Mouse (Mus musculus) liver, postnatal 0 days (tissue): Measurements from ENCODE around the gene Drc1. TPM values are rescaled to one million over a fixed set of nuclear protein-coding genes. Genes with fewer than 3 reads are reported as not detected.

Experiments used
- ATAC-seq: fragments of 200-750 bp; cut with Nextera tagmentation; 2 replicates; pipeline ENCODE4 v1.8.0; 2017; ENCODE audit warnings: mild to moderate bottlenecking, moderate library complexity
- DNase-seq: peaks from one replicate; pipeline ENCODE4 v3.0.0-alpha.2; 2016
- H3K27ac ChIP-seq: fragments of 300-500 bp; sonication (generic); 2 replicates; pipeline ENCODE4 v1.5.1; 2014; ENCODE audit warnings: antibody characterized with exemption, moderate library complexity, mild to moderate bottlenecking, low read depth
- H3K27me3 ChIP-seq: fragments of 300-500 bp; sonication (generic); 2 replicates; pipeline ENCODE4 v1.6.1; 2014; ENCODE audit warnings: low read length, control low read depth, mixed read lengths; ENCODE audit not compliant: insufficient read depth
- H3K36me3 ChIP-seq: fragments of 300-500 bp; sonication (generic); replicated peaks from 2 replicates; pipeline ENCODE4 v1.6.1; 2014; ENCODE audit warnings: mild to moderate bottlenecking, control low read depth, low read length, moderate library complexity, mixed read lengths; ENCODE audit not compliant: insufficient read depth
- H3K4me1 ChIP-seq: fragments of 300-500 bp; sonication (generic); 2 replicates; pipeline ENCODE4 v1.6.1; 2014; ENCODE audit warnings: antibody characterized with exemption, mild to moderate bottlenecking, control low read depth; ENCODE audit not compliant: insufficient read depth
- H3K4me2 ChIP-seq: fragments of 300-500 bp; sonication (generic); 2 replicates; pipeline ENCODE4 v1.6.1; 2014; ENCODE audit warnings: low read depth, mild to moderate bottlenecking, low read length, moderate library complexity, mixed read lengths
- H3K4me3 ChIP-seq: fragments of 300-500 bp; sonication (generic); 2 replicates; pipeline ENCODE4 v1.5.1; 2014; ENCODE audit warnings: low read depth, low read length
- H3K9ac ChIP-seq: fragments of 300-500 bp; sonication (generic); replicated peaks from 2 replicates; pipeline ENCODE4 v1.6.1; 2014; ENCODE audit warnings: mild to moderate bottlenecking, moderate library complexity
- H3K9me3 ChIP-seq: fragments of 300-500 bp; sonication (generic); 2 replicates; pipeline ENCODE4 v1.6.1; 2016; ENCODE audit warnings: mild to moderate bottlenecking, control low read depth, low read length, mixed read lengths
- CTCF ChIP-seq: sonication (generic); IDR thresholded peaks from 2 replicates; pipeline ENCODE4 v1.5.1; 2016; ENCODE audit warnings: antibody characterized with exemption, low read depth
- EP300 ChIP-seq: IDR thresholded peaks from 2 replicates; pipeline ENCODE4 v1.6.1; 2016; ENCODE audit warnings: antibody characterized with exemption, low read depth, mild to moderate bottlenecking
- WGBS: fragments of 180-500 bp; shearing (Covaris S2); extraction: QIAGEN DNeasy Blood & Tissue Kit; methylation state at CpG from one replicate; pipeline ENCODE4 v1.1.7; 2014; ENCODE audit not compliant: insufficient replicate concordance; 5-methylcytosine and 5-hydroxymethylcytosine counted together
- polyA plus RNA-seq: library from polyadenylated mRNA; unstranded; fragments of >200 nt; fragmentation: Nextera tagmentation; extraction: Ambion mirVana; gene quantifications from 2 replicates; pipeline ENCODE4 v1.2.1, GENCODE M21; 2015

Drc1 gene
- polyA plus RNA-seq, 1 experiment from 2014 or later: 0.31 TPM

DNA sequence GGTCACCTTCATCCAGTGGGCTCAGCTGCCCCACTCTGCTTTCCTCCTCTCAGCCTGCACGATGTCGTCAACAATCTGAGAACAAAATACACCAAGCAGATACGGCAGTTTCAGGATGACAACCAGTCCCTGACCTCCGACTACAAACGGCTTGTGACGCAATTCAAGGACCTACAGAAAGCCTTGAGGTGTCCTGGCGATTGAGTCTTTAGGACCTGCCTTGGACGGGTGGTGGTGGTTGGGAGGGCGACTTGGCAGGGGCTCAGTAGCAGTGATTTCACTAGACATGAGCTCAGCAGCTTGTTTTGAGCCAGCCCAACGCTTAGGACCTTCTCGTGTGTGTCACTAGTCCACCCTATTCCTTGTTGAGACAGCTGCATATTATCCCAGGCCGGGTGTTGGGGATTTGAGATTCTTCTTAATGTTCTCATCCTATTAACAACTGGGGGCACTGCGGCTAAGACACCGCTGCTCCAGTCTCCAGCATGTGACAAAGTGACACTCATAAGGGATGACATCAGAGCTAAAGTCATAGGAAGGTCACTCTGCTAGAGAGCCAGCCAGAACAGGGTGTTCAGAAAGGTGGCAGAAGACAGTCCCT is 74.5 kb downstream of the Drc1 start:
- Histone ChIP-seq H3K4me1 (no peaks in the 10 kb centered on the region), H3K9me3 (no peaks in the 10 kb centered on the region), H3K9ac (no peak overlapping the region), H3K27me3 (no peaks in the 10 kb centered on the region), H3K36me3 (no peaks in the 10 kb centered on the region), H3K4me2 (no peak overlapping the region), H3K4me3 (no peak overlapping the region), H3K27ac (no peak overlapping the region)
- DNase-seq: no peak
- ATAC-seq: no peak
- 71% methylated on average over 14 of the region's 14 CpGs for WGBS
- TF ChIP-seq CTCF: no peak
- no peak for TF ChIP-seq EP300

DNA sequence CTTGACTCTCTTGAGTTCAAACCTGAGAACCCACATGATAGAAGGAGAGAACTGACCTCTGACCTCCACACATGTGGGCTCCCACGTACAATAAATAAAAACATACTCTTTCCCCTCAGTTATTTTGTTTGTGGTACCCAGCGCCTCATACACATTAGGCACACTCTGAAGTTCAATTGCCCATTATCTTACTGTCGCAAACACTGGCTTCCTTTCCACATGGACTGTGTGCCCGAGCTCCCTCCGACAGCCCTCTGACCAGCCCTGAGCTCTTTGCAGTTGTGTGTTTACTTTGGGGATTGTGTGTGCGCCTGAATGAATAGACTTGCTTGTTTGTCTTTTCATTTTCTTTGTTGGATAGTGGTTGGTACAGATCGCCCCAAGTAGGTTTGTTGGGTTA is 75.5 kb downstream of the Drc1 start:
- Histone ChIP-seq H3K4me2 (no peak overlapping the region), H3K4me1 (no peaks in the 10 kb centered on the region), H3K36me3 (no peaks in the 10 kb centered on the region), H3K27me3 (no peaks in the 10 kb centered on the region), H3K27ac (no peak overlapping the region), H3K9me3 (no peaks in the 10 kb centered on the region), H3K9ac (no peak overlapping the region), H3K4me3 (no peak overlapping the region)
- DNase-seq (no peak), ATAC-seq (no peak)
- whole genome bisulfite sequencing: 55% methylated on average over 7 of the region's 7 CpGs
- no peak for TF ChIP-seq CTCF
- no peak for TF ChIP-seq EP300

DNA sequence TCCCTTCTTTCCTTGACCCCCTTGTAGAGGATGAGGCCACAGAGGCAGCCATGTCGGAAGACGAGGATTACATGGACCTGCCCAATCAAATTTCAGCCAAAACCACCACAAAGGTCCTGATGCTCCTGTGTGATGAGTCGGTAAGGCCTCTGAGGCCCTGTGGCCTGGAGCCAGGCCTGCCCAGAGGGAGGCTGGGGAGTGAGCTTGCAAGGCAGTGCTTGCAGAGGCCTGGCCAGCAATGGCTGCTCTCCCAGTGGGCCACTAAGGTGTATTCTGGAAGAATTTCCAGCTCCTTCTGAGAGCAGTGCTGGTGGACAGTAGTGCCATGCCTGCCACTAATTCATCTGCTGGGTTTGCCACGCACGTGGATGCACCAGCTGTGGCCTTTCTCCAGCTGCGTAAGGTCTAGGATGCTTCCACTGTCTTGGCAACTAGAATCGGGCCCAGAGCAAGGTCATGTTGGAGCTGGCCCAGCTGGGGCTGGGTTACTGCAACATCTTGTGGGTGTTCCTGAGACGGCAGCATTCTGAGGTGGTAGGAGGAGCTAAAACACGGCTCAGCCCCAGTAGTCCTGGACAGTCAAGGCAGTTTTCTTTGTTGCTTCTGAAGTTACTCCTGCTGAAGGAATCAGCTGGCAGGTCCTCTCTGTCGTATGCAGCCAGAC is 77.4 kb downstream of the Drc1 start:
- Histone ChIP-seq H3K36me3 (no peaks in the 10 kb centered on the region), H3K9me3 (no peaks in the 10 kb centered on the region), H3K4me2 (no peak overlapping the region), H3K4me1 (no peaks in the 10 kb centered on the region), H3K27me3 (no peaks in the 10 kb centered on the region), H3K27ac (no peak overlapping the region), H3K9ac (no peak overlapping the region), H3K4me3 (no peak overlapping the region)
- no peak for ATAC-seq
- TF ChIP-seq EP300: no peak
- TF ChIP-seq CTCF: no peak
- WGBS: 82% methylated on average over 10 of the region's 10 CpGs
- no peak for DNase-seq

DNA sequence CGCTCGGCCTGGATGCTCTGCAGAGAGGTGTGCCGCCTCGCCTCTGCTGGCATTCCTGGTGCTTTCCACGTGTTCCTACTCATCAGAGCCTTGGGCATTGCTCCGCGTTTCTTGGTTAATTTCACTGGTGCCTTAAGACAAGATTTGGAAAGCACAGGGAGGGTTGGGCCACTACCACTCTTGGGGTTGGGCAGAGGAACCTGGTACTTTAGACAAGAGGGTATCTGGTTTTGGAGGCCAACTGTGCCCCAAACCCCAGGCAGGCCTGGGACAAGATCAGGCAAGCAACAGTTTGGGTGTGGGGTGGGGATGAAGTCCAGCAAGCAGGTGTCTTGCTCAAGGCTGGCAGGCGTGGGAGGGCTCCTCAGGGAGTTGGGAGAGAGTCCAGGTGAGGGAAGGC is 86.2 kb downstream of the Drc1 start:
- TF ChIP-seq EP300: no peak
- TF ChIP-seq CTCF: no peak
- no peak for DNase-seq
- H3K27me3 ChIP-seq: no peaks in the 10 kb centered on the region
- H3K36me3 ChIP-seq: no peaks in the 10 kb centered on the region
- no peak overlapping the region for H3K9ac ChIP-seq
- H3K4me1 ChIP-seq: 0 out of 2 replicates have a peak, but pooled peaks cover 2% of the 10 kb centered on the region
- WGBS: 72% methylated on average over 8 of the region's 8 CpGs
- no peaks in the 10 kb centered on the region for H3K9me3 ChIP-seq
- ATAC-seq: no peak
- no peak overlapping the region for H3K27ac ChIP-seq
- H3K4me3 ChIP-seq: no peak overlapping the region
- H3K4me2 ChIP-seq: no peak overlapping the region

DNA sequence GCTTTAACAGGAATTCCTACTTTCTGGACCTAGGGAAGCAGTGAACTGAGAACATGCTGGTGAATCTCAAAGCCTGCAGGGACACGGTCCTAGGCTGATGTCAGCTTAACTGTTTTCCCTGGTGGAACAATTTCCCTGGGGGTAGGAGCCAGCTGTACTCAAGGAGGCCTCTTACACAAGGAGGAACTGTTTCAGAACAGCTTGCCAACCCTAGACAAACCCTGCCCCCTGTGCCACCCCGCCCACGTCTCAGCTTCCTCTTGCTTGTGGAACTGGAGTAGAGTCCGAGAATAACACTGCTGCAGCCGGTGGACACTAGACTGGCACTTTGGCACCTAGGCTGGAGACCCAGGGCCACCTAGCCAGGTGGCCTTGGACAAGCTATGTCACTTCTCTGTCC is 88.2 kb downstream of the Drc1 start:
- Histone ChIP-seq H3K27me3 (no peaks in the 10 kb centered on the region), H3K4me1 (0 out of 2 replicates have a peak, but pooled peaks cover 2% of the 10 kb centered on the region), H3K36me3 (no peaks in the 10 kb centered on the region), H3K4me2 (no peak overlapping the region), H3K4me3 (no peak overlapping the region), H3K9me3 (no peaks in the 10 kb centered on the region), H3K9ac (no peak overlapping the region), H3K27ac (no peak overlapping the region)
- WGBS: 34% methylated on average over 5 of the region's 5 CpGs
- TF ChIP-seq CTCF (no peak), EP300 (no peak)
- ATAC-seq (no peak), DNase-seq (peak; percentile 42)

DNA sequence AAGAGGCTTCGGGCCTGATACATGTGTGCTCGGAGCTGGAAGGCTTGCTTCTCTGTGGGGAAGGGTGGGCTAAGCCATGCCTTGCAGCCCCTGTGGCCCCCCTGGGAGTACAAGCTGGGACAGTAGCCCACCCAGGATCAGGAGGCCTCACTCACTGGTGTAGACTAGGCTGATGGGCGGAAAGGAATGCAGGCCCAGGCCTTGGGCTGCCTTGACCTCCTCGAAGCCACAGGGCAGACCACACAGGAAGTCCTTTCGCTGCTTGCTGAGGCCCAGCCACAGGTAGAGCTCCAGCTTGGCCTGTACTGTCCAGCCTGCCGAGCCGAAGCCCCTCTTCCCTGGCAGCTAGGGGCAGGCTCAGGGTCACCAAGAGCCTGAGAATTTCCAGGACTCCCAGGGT is 101.7 kb downstream of the Drc1 start:
- Histone ChIP-seq H3K9ac (no peak overlapping the region), H3K27ac (no peak overlapping the region), H3K4me1 (no peaks in the 10 kb centered on the region), H3K27me3 (no peaks in the 10 kb centered on the region), H3K36me3 (no peaks in the 10 kb centered on the region), H3K4me2 (no peak overlapping the region), H3K4me3 (no peak overlapping the region), H3K9me3 (no peaks in the 10 kb centered on the region)
- no peak for DNase-seq
- no peak for ATAC-seq
- no peak for TF ChIP-seq CTCF
- TF ChIP-seq EP300: no peak
- 42% methylated on average over 7 of the region's 7 CpGs for WGBS
